Mouse (Mus musculus) testis, adult 2 months (tissue): ENCODE results near the gene Hoxd3. TPM values are rescaled to one million over a fixed set of nuclear protein-coding genes. Genes with fewer than 3 reads are reported as not detected.

Source experiments
- H3K27ac ChIP-seq: fragments of 200-500 bp; 2 replicates; pipeline ENCODE4 v1.5.1; 2012; ENCODE audit warnings: low read depth, low read length; ENCODE audit not compliant: control insufficient read depth, insufficient read depth
- H3K27me3 ChIP-seq: fragments of 200-500 bp; 2 replicates; pipeline ENCODE4 v1.6.1; 2012; ENCODE audit warnings: mild to moderate bottlenecking, low read length, moderate library complexity; ENCODE audit not compliant: control insufficient read depth, insufficient read depth
- H3K36me3 ChIP-seq: fragments of 200-500 bp; 2 replicates; pipeline ENCODE4 v1.6.1; 2012; ENCODE audit warnings: mild to moderate bottlenecking, low read length; ENCODE audit not compliant: control insufficient read depth, insufficient read depth
- H3K4me1 ChIP-seq: fragments of 200-500 bp; 2 replicates; pipeline ENCODE4 v1.6.1; 2012; ENCODE audit warnings: low read length; ENCODE audit not compliant: control insufficient read depth, insufficient read depth
- H3K4me3 ChIP-seq: fragments of 200-500 bp; 2 replicates; pipeline ENCODE4 v1.5.1; 2012; ENCODE audit warnings: low read depth, mild to moderate bottlenecking, low read length, moderate library complexity, mixed read lengths; ENCODE audit not compliant: control insufficient read depth
- CTCF ChIP-seq: fragments of 200-500 bp; IDR thresholded peaks from 2 replicates; pipeline ENCODE4 v1.5.1; 2012; ENCODE audit warnings: low read depth, mild to moderate bottlenecking, inconsistent platforms, low read length, moderate library complexity; ENCODE audit not compliant: control insufficient read depth, insufficient read depth, insufficient replicate concordance
- POLR2A ChIP-seq: fragments of 200-500 bp; IDR thresholded peaks from 2 replicates; pipeline ENCODE4 v1.6.1; 2012; ENCODE audit warnings: low read depth, mild to moderate bottlenecking, inconsistent platforms, low read length, moderate library complexity; ENCODE audit not compliant: control insufficient read depth
- polyA plus RNA-seq: library from polyadenylated mRNA; depleted of rRNA; stranded (reverse); fragments of >200 nt; gene quantifications from 2 replicates; pipeline ENCODE4 v1.2.3, GENCODE M21; 2012

The Hoxd3 gene
- polyA plus RNA-seq, 1 experiment = 0.48 TPM

GRCm38 (mm10) chr2:74746298-74746921, 34.7 kb downstream of the Hoxd3 start:
- Histone ChIP-seq H3K27me3 (peaks cover 3% of the 10 kb centered on the region), H3K4me3 (peak overlapping the region; percentile 30), H3K36me3 (no peaks in the 10 kb centered on the region), H3K27ac (no peak overlapping the region), H3K4me1 (peaks cover 19% of the 10 kb centered on the region)
- no peak for TF ChIP-seq CTCF
- TF ChIP-seq POLR2A = no peak; the same call in 1 of the 2 replicates

DNA sequence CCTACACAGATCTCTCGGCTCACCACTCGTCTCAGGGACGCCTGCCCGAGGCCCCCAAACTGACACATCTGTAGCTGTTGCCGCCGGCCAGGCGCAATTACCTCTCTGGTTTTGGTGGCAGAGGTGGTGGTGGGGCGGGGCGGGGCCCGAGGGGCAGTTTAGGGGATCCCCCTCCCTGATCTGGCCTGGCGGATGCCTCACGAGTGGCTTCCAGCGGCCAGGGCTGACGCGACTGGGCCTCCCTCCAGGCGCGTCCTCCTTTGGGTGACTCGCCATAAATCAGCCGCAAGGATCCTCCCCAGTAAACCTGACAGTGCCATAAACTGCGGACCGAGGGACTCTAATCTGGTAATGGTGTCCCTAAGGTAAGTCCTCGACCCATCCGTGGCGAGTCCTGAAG, 35.3 kb downstream of the Hoxd3 start:
- H3K4me3 ChIP-seq = peak overlapping the region; percentile 30
- H3K27me3 ChIP-seq = peaks cover 5% of the 10 kb centered on the region
- no peak overlapping the region for H3K27ac ChIP-seq
- H3K36me3 ChIP-seq = no peaks in the 10 kb centered on the region
- no peak for TF ChIP-seq CTCF
- no peak for TF ChIP-seq POLR2A
- H3K4me1 ChIP-seq = peaks cover 19% of the 10 kb centered on the region

DNA sequence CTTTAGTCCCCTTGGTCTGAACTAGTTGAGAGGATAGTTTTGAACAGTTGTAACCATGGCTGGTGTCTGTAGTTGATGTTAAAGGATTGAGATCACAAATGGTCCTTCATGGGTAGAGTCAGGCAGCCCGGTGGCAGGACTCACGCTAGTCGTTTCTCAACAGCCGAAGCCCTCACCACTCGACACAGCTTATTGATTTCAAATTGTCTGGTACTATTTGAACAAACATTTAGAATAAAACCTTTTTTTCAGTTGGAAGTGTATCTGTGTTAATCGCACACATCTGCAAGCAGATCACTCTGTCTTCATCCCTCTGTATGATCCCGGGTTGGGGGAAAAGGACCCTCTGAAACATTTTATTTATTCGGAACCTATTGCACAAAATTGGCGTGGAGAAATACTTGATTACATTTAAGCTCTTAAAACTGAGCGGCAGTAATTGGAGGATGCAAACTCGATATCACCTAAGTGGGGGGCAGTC, 36.0 kb downstream of the Hoxd3 start:
- no peak overlapping the region for H3K27ac ChIP-seq
- H3K27me3 ChIP-seq = peaks cover 5% of the 10 kb centered on the region
- no peaks in the 10 kb centered on the region for H3K36me3 ChIP-seq
- H3K4me1 ChIP-seq = peaks cover 23% of the 10 kb centered on the region
- TF ChIP-seq POLR2A (no peak), CTCF (no peak)
- H3K4me3 ChIP-seq = no peak overlapping the region

GRCm38 (mm10) chr2:74748436-74748995, 36.8 kb downstream of the Hoxd3 start:
- Histone ChIP-seq H3K27me3 (peaks cover 8% of the 10 kb centered on the region), H3K27ac (no peak overlapping the region)
- TF ChIP-seq CTCF (no peak), POLR2A (no peak)

GRCm38 (mm10) chr2:74749337-74750121, 37.8 kb downstream of the Hoxd3 start:
- Histone ChIP-seq H3K27me3 (peaks cover 10% of the 10 kb centered on the region), H3K27ac (no peak overlapping the region), H3K4me1 (peaks cover 30% of the 10 kb centered on the region), H3K36me3 (no peaks in the 10 kb centered on the region), H3K4me3 (peak overlapping the region; percentile 58)
- TF ChIP-seq POLR2A (no peak), CTCF (no peak)

More at GRCm38 (mm10) chr2:74748436-74748995, 36.8 kb downstream of the Hoxd3 start:
- H3K36me3 ChIP-seq = no peaks in the 10 kb centered on the region
- no peak overlapping the region for H3K4me3 ChIP-seq
- H3K4me1 ChIP-seq = peaks cover 30% of the 10 kb centered on the region

GRCm38 (mm10) chr2:74750731-74751250, 39.1 kb downstream of the Hoxd3 start:
- Histone ChIP-seq H3K4me1 (peaks cover 28% of the 10 kb centered on the region), H3K27me3 (peaks cover 10% of the 10 kb centered on the region), H3K36me3 (no peaks in the 10 kb centered on the region), H3K27ac (no peak overlapping the region), H3K4me3 (no peak overlapping the region)
- TF ChIP-seq CTCF (no peak), POLR2A (no peak)

GRCm38 (mm10) chr2:74751861-74752260, 40.1 kb downstream of the Hoxd3 start:
- peaks cover 24% of the 10 kb centered on the region for H3K4me1 ChIP-seq

More at GRCm38 (mm10) chr2:74751861-74752260, 40.1 kb downstream of the Hoxd3 start:
- Histone ChIP-seq H3K36me3 (no peaks in the 10 kb centered on the region), H3K27ac (no peak overlapping the region), H3K27me3 (peaks cover 10% of the 10 kb centered on the region), H3K4me3 (no peak overlapping the region)
- TF ChIP-seq POLR2A = no peak
- TF ChIP-seq CTCF = no peak
